Mouse (Mus musculus) gastrocnemius, postnatal 14 days (tissue): ENCODE data around the gene Gm45837. TPM values are rescaled to one million over a fixed set of nuclear protein-coding genes. Genes with fewer than 3 reads are reported as not detected.
A peak's percentile ranks its signal among the peaks of the same experiment; 100 is the strongest.

Experiments used
- DNase-seq: peaks from one replicate; pipeline ENCODE4 v3.0.0; 2021; ENCODE audit warnings: mixed read lengths
- intact Hi-C: fragments of 180-260 bp; cut with DNase I; formaldehyde crosslinking; loops from one replicate; pipeline ENCODE4 v1.15.1; 2025; ENCODE audit warnings: low total_unique reads
- total RNA-seq, 2 experiments: library from RNA; stranded (reverse); gene quantifications; 2 replicates each; pipeline ENCODE4 v1.2.3; 2021

The Gm45837 gene
- total RNA-seq, 2 experiments from 2014 or later: 2.3 to 6.4 TPM

DNA sequence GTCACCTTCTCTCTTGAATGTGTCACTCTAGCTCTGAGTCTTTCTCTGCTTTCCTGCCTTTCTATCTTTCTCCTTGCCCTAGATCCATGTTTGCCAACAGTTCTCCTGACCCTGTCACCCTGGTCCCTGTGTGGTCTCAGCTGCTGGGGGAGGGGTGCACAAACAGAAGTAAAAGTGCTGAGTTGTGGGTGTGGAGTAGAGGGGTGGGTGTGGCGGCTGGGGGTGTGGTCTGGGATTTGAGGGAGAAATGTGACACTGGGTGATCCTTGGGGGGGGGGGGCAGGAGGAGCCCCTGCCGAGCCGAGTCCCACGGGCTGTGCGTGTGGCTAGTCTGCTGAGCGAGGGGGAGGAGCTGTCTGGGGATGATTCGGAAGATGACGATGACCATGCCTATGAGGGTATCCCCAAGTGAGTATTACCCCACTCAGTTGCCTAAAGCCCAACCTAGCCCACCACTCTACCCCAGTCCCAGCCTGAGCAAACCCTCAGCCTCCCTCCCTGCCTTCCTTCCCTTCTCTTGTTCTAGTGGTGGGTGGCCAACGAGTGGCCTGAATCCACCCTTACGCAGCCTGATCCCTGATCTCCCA, 24.7 kb upstream of the Gm45837 start:
- DNase-seq: no peak
- intact Hi-C loops: no loop called here

DNA sequence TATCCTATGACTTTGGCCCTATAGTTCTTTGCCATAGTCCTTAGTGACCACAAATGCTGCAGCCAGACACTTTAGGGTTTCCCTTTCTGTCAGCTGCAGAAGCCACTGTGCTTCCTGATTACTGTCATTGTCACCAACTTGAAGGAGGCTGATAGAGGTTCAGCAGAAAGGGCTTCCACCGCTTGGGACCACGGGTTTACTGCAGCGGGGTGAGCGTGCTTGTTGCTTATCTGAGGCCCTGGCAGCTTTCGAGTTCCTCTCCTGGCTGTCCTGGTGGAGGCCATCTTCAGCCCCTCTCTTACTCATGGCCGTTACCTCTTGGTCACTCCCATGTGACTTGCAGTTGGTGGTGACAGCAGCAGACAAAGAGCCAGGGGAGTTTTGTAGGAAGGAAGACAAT, 21.4 kb upstream of the Gm45837 start:
- DNase-seq: no peak
- intact Hi-C loops: no loop called here

DNA sequence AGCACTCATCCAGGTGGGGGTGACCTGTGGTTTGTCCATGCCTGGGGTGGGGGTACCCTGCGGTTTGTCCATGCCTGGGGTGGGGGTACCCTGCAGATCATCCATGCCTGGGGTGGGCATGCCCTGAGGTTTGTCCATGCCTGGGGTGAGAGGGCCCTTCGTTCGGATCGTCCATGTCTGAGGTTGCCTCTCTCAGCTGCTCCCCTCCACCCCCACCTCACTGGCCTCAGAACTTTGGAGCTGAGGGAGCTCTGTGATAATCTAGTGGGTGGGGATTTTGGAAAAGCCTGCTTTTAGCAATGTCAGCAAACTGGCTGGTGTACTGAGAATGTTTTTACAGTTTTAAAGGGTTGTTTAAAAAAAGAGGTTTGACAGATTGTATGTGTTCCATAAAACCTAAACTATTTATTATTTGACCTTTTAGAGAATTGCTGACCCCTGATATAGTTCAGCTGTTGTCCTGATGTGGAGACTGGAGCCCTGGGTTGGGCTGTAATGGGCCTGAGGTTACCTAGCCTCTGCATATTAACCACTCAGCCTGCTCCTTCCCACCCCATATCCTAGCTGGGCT, 18.7 kb upstream of the Gm45837 start:
- DNase-seq: no peak
- intact Hi-C loops: no loop called here

DNA sequence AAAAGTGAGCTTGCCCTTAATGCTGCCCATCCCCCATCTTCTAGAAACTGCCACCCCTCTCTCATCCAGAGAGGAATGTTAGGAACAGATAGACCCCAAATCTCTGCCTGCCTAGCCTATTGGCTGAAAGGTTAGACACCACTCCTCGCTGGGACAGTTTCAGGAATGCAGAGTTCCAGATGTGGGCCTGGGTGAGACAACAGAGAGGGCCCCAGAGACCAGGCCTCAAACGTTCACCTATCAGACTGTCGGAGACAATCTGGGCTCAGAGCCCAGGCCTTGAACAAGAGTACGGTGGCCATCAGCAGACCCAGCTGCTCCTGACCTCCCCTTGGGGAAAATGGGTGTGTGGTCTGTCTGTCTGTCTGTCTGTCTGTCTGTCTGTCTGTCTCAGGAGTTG, 17.7 kb upstream of the Gm45837 start:
- intact Hi-C loops: no loop called here
- DNase-seq: no peak

DNA sequence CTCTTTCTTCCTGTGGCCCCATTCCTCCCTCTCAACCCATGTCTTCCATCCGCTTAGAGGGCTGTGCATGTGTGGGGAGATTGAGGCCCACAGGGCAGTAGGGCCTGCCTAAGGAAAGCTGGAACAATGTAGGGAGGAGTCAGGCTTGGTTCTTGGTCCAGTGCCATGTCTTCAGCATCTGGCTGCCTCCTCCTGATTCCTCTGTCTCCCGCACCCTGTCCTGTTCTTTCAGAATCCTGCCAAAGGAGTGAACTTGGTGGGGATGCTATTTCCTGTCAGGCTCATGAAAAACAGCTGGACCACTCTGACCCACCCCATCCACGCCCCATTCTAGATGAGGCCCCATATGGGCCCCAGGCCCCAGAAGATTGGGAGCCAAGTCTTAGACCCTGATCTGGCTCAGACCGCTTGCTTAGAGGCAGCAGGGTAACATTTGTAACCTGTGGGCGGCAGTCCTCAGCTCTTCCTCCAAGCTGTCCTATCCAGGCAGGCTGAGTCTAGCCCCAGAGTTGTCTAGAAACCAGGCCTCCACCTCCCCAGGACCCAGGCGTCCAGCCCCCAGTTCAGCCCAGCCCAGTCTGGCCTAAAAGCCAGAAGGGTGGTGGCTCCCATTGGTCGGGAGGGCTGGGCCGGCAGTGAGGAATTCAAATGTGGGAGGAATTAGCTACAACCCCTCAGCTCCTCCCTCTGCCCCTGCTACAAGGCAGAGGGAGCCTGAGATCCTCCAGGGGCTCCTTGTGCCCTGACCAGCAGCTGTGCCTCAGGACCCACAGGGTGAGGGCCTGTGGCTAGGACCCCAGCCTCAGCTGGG, 16.8 kb upstream of the Gm45837 start:
- intact Hi-C loops: no loop called here
- peak; percentile 85 for DNase-seq

DNA sequence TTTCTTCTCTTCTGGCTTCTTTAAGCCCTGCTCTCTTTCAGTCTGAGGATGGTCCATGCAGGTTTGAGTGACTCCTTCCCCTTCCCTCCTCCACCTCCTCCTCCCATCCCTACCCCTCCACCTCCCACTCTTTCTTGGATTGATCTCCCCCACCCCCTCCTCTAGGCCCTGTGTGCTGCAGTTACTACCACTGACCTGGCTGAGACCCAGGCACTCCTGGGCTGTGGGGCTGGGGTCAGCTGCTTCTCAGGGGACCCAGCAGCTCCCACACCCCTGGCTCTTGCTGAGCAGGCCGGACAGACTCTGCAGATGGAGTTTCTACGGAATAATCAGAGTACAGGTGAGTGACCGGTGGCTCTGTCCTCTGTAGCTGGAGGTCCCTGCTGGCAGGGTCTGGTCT, 16.1 kb upstream of the Gm45837 start:
- no peak for DNase-seq
- intact Hi-C loops: no loop called here

DNA sequence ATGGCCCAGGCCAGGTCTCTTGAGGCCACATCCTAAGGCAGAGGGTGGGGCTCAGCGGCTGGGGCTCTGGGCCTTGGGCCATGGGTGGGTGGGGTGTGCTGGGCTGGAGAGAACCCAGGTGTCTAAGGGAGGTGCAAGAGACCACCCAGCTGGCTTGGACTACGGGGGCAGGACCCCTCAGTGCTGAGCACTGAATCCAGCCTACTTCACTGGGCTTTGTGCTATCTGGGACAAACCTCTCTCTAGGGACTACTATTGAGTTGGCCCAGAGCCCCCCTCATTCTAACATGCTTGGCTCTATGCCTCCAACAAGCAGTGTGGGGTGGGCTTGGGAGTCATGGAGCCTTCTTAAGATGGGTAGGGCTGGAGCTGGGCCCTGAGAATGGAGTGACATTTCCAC, 15.2 kb upstream of the Gm45837 start:
- DNase-seq: peak; percentile 31
- intact Hi-C loops: no loop called here

DNA sequence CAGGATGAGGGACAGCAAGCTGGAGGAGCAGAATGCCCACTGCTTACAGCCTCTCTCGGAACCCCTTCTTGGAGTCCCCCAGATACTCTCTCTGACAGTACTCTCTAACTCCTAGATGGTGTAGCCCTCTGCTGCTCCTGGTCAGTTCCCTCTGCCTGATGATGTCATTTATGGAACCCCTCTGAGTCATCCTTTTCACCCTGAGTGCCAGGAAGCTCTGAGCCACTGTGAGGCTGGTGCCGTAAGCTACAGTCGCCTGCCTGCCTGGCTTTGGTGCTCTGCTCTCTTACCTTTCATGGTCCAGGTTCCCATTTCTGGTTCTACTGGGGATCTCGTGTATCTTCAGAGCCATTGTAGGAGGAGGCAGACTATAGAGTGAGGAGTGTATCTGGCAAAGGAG, 13.5 kb upstream of the Gm45837 start:
- no peak for DNase-seq
- intact Hi-C loops: no loop called here

DNA sequence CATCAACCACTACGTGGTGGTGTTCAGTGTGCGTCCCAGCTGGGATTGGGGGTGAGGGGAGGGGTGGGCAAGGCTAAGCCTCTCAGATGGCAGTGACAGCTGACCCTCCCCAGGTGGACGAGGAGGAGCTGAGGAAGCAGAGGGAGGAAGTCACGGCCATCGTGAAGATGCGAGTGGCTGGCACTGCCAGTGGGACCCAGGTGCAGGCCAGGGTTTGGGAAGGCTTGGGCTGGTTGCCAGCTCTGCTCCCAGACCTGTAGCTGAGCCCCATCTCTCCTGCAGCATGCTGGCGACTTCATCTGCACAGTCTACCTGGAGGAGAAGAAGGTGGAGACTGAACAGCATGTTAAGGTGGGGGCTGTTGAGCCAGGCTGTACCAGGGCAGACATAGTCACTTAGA, 9.2 kb upstream of the Gm45837 start:
- intact Hi-C loops: no loop called here
- DNase-seq: no peak

DNA sequence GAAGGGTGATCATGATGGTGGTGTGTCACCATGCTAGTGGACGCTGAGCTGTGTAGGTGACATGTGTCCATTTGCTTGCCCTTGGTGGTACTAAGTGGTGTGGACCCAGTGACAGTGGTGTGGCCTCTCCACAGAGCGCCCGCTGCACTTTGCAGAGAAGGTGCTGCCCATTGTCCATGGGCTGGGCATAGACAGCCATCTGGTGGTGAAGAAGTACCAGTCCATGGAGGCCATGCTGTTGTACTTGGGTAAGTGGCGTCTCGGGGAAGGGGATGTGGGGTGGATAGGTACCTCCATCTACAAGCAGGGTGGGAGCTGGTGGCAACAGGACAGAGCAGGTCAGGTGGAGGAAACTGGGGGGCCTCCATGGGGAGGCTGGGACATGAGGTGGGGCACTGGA, 6.9 kb upstream of the Gm45837 start:
- DNase-seq: no peak
- intact Hi-C loops: no loop called here

DNA sequence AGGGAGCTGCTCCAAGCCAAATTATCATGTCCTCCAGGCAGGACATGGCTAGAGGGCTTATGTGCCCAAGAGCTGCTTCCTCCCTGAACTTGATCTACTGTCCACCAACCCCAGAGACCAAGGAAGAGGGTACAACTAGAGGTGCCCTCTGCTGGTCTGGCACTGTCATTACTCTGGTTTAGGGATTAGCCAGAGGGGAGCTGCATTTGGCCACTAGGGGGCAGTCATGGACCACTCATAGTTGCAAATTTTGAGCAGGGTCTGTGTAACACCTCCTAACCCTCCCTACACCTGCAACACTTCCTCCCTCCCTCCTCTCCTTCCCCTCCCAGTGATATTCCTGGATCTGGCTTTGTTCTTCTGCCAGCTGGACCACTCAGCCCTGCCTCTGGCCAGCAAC, 2.1 kb downstream of the Gm45837 start:
- intact Hi-C loops: no loop called here
- peak; percentile 84 for DNase-seq

DNA sequence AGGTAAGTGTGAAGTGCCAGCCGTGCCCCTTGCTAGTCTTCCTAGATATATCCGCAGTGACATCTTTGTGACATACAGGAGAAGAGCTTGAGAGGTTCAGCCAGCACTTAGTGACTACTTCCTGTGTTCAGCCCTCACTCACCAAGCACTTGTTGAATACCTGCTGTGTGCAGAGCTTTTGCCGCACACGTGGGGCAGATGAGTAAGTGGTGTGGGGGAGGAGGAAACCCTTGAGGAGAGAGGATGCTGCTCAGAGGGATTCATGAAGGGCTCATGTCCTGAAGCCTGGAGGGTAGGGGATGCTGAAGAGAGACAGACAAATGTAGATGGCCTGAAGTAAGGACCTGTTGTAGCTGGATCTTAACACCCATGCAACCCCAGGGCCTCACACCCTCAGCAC, 3.5 kb downstream of the Gm45837 start:
- no peak for DNase-seq
- intact Hi-C loops: no loop called here

DNA sequence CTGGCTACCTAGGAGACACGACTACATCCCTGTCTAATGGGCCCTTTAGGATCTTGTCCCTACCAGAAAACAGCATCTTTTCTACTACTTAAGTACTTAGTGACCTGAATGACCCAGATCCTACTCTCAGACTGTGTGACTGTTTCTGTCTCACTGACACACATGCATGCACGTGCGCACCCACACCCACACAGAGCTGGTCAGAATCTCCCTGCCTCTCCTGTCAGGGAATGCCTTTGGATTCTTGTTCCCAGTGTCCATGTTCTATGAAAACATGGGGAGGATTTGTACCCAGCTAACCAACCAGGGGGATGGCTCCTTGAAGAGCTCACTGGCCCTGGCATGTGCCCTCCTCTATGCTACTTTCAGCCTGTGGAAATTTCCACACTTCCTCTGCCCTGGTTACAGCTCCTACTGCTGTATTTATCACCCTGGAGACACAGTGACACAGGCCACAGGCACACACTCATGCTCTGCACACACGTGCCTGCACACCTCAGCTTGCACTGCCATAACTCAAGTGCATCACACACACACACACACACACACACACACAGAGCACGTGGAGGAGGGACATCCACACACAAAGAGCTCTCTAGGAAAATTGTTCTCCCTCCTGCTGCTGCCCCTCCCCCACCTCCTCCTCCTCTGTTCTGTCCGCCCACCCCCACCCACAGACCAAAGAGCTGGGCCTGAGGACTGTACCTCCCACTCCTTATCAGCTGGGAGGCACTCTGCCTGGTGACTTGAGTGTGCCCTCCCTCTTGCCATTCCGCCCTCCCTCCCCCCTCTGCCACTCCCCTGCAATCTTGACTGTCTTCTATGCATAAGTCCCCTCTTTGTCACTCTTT, 4.2 kb downstream of the Gm45837 start:
- intact Hi-C loops: no loop called here

DNA sequence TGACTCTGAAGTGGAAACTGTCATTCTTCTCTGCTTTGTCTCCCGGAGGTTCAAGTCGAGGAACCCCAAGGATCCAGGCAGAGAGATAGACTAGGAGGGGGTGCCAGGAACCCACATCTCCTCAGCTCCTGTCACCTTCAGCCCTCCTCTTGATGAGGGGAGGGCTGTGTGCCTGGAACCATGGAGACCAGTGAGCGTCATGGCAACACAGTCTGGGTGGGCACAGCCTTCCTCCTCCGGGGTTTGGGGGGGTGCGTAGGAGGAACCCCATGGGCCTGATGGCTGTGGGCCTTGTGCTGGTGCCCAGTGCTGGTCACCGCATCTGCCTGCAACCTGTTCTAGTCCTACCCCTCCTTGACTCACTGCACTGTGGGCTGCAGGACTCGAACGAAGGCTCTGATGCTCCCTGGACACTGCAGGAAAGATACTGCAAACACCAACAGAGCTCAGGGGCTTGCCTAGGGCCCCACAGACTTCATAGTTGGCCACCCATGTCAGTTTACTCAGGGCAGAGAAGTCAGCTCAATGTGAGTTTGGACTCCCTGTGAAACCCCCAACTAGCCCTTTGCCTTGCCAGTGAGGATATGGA, 4.9 kb downstream of the Gm45837 start:
- no peak for DNase-seq
- intact Hi-C loops: no loop called here

More for the DNA sequence above, 4.2 kb downstream of the Gm45837 start:
- no peak for DNase-seq

DNA sequence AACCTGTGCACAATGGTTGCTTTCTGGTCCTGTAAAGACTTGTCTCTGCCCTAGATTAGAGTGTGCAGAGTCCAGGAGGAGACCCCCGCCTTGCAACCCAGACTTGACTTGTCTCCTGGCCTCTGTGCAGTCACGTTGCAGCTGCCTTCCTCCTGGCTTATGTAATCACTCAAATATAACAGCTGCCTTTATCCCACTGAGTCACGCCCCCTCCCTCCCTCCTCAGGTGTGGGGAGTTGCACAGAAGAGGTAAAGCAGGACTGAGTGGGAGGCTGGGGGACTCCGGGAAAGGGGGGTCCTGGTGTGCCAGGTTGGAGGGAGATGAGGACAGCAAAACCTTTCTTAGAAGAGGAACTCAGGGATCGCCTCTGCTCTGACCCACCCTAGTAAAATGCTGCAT, 5.7 kb downstream of the Gm45837 start:
- DNase-seq: no peak
- intact Hi-C loops: no loop called here

DNA sequence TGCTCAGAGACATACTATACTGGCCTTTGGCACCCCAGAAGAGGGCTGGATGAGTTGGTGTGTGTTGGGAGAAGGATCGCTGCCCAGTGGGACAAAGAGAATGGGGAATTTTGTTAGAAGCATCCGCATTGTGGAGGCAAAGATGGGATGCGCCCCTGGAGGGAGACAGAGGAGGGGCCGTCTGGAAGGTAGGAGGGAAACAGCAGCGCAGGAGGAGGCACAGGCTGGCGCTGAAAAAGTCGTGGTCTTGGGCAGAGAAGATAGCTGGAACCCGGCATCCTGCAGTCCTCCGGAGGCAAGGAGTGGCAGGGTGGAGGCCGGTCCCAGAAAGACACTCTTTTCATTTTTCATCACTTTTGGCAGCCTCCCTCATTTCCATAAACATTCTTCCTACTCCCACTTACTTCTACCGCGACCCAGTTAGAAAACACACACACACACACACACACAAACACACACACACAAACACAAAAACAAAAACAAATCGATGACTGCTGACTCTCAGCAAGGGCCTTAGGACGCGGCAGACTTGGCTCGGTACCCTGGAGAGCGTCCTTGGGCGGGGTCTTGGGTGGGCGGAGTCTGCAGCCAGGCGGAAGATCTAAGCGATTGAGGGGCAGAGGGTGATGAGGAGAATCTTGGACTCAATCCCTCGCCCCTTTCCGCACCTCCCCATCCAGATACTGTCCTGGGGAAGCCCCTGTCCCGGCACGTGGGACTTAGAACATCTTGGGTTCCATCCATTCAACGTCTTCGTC, 8.5 kb downstream of the Gm45837 start:
- no peak for DNase-seq
- intact Hi-C loops: no loop called here

DNA sequence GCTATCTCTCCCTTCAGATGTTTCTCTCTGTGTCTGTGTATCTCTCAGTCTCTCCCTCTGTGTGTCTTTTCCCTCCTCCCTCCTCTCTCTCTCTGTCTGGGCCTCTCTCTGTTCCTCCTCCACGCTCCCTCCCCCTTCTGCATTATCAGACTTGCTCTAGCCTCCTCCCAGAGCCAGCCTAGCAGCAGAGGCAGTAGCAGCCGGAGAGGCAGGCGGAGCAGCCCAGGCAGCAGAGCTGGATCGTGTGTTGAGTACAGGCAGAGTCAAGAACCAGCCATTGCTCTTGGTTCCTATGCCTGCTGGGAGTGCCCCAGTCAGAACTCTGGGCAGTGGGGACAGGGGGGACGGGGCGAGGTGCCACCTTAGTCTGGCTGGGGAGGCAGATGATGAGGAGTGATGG, 10.8 kb downstream of the Gm45837 start, which contains the start of gene Pde2a:
Pde2a (plus strand) TSS at position 163 of the 400 bp plus-strand sequence.
- no peak for DNase-seq
- intact Hi-C loops: loop anchor here (10.0 kb wide), 1 partner anchor 193 kb away; no protein-coding TSS in a partner anchor

DNA sequence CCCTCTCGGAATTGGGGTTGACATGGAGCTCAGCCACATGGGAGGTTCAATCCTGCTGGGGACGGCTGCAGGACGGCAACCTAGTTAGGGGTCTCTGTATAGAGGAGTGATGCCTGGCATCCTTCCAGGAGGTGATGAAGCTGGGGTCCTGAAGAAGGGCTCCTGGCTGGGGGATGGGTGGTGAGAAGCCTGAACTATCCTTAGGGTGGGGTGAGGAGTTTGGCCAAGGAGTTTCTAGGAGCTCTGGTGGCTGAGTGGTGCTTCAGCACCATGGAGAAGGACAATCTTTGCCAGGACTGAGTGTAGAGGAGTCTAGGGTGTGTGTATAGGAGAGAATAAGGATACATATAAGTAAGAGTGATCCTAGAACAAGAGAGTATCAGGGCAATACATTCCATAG, 11.4 kb downstream of the Gm45837 start:
- intact Hi-C loops: loop anchor here (10.0 kb wide), 1 partner anchor 193 kb away; no protein-coding TSS in a partner anchor
- DNase-seq: no peak

DNA sequence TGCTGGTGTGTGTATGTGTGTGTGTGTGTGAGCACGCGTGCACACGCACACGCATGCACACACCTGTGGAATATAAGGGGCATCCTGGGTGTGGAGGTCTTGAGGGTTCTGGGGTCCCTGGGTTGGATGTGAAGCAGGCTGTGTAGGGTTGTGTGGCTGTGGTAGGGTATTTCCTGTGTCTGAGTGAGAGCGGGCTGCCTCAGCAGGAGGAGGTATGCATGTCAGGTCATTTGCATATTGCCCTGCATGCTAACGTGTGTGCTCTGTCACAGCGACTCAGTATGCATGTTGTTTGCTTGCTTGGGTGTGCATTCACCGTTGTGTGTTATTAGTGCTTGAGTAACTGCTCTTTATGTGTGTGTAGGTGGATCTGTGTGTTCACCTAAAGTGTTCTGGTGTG, 12.0 kb downstream of the Gm45837 start:
- intact Hi-C loops: loop anchor here (10.0 kb wide), 1 partner anchor 192 kb away; no protein-coding TSS in a partner anchor

More for the DNA sequence above, 12.0 kb downstream of the Gm45837 start:
- no peak for DNase-seq
